Mouse (Mus musculus): ENCODE data around the gene Angptl4. TPM values are rescaled to one million over a fixed set of nuclear protein-coding genes. Genes with fewer than 3 reads are reported as not detected.
A peak's percentile ranks its signal among the peaks of the same experiment; 100 is the strongest.
"Not testable (repeated sequence)": the region's sequence is repeated elsewhere in the genome, so short reads cannot be mapped to it uniquely, and the experiment has no call there.

The Angptl4 gene
- total RNA-seq, 2 experiments from 2014 or later: 0.84 TPM; not detected in 1

DNA sequence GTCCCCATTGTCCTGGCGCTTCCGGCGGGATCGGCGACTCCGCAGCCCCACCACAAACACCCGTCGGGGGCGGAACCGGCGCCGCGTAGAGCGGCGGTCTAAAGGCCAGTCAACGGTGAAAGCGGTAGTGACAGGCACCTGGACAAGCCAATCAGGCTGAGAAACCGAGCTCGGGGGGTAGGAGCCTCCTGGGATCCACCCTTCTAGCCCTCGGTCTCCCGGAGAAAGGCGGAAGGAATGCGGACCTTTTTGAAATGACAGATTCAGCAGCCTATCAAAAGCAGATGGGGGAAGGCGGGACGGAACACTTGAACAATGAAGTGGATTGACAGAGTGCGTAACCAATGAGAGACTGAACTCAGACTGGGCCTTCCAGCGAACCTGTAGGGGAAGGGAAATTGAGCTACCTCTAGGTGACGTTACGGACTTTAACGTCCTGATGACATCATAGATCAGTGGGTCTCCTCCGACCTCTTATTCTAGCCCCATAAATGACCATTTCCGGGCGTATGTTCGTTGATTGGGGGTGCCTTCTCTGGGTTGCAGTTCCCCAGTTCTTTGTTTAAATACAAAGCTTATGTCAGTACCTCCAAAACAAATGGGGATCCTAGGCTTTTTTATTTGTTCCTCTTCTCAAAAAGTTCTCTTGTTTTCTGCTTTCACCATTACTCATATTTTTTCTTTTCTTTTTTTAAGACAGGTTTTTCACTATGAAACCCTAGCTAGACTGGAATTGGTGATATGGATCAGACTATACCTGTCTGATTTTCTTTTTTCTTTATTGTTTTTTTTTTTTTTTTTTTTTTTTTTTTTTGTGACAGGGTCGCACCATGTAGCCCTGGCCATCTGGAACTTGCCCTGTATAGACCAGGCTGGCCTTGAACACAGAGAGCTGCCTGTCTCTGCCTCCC, 21.1 kb downstream of the Angptl4 start, which contains the start of gene Rab11b:
Gene Rab11b (minus strand): TSS at position 276 of the 911 bp plus-strand sequence.
- ATAC-seq (replicated peaks; ENCODE audit: low FRiP score, poor library complexity, severe bottlenecking): peak; percentile 93

DNA sequence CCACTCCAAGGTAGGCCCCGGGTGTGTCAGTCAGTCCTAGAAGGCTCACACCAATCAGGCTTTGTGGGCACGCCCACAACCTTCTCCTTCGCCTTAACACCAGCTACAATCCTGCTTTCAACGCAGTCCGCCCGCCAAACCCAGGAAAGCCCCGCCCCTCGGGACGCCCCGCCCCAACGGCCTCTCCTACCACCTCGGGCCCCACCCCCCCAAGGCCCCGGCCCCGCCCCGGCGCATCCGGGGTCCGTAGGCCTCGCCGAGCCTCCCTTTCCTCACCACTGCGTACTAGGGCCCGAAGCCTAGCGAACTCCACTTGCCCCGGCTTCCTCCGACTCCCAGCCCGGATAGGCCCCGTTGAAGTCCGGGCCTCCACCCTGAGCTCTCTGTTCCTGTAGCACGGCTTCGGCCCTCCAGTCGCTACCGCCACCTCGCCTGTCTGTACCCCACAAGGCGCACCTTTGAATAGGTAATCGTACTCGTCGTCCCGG, 21.8 kb downstream of the Angptl4 start:
- ATAC-seq (replicated peaks; ENCODE audit: low FRiP score, poor library complexity, severe bottlenecking): peak; percentile 77

DNA sequence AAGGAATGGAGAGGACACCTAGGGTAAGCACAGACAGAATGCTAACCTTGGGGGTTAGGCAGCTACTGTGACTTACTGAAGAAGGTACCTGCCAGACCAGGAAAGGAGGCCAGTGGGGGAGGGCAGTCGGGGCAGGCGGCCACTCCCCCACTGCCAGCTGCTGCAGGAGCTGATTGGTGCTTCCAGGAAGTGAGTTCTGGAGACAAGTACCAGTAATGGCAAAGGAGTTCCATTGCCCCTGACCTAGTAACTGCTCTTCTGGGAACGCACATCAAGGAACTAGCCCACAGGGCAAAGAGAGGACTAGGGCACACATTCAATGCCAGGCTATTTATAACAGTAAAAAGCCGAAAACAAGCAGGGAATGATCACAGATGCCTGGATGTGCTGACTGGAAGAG, 24.4 kb downstream of the Angptl4 start:
- no peak for ATAC-seq (replicated peaks; ENCODE audit: low FRiP score, poor library complexity, severe bottlenecking)

- no peak for ATAC-seq (replicated peaks; ENCODE audit: low FRiP score, poor library complexity, severe bottlenecking)
Measured at GRCm38 (mm10) chr17:33756108-33756790, 25.4 kb downstream of the Angptl4 start.

DNA sequence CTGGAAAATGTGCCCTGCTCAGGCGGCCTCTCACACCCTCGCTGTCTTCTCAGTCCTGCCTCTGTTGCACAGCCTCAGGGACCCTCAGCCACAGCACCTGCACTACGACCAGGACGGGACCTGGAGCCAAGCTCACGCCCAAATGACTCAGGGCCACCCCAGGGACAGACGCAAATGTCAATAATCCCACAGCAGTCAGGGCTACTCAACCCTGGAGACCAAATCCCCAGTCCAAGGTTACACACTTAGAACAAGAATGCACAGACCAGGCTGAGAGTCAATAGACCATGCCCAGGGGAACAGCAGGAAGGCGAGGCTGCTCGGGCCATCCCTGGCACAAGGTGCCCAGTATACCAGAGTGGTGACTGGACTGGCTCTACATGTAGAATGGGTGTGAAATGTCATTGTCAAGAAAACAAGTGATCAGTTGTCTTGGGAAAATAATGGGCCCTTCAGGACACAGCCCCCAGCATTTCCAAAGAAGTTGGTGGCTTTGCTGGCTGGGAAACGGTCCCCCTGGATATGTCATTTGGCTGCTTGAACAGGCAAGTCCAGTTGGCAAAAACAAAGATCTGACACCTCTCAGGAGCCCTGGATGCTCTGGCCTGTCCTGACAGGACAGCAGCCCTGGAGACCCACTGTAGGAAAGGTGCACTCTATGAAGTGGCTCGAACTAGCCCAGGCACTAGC, 26.1 kb downstream of the Angptl4 start:
- ATAC-seq (replicated peaks; ENCODE audit: low FRiP score, poor library complexity, severe bottlenecking): no peak

GRCm38 (mm10) chr17:33754656-33755055, 27.0 kb downstream of the Angptl4 start:
- no peak for ATAC-seq (replicated peaks; ENCODE audit: low FRiP score, poor library complexity, severe bottlenecking)

- no peak for ATAC-seq (replicated peaks; ENCODE audit: low FRiP score, poor library complexity, severe bottlenecking)
Measured at GRCm38 (mm10) chr17:33752297-33752696, 29.3 kb downstream of the Angptl4 start.

GRCm38 (mm10) chr17:33751181-33751580, 30.4 kb downstream of the Angptl4 start:
- ATAC-seq (replicated peaks; ENCODE audit: low FRiP score, poor library complexity, severe bottlenecking): no peak

- no peak for ATAC-seq (replicated peaks; ENCODE audit: low FRiP score, poor library complexity, severe bottlenecking)
Measured at GRCm38 (mm10) chr17:33749451-33749850, 32.2 kb downstream of the Angptl4 start.

GRCm38 (mm10) chr17:33746011-33746410, 35.6 kb downstream of the Angptl4 start:
- peak; percentile 51; the same call in 1 of the 2 replicates for ATAC-seq (replicated peaks; ENCODE audit: low FRiP score, poor library complexity, severe bottlenecking)

GRCm38 (mm10) chr17:33744686-33745384, 36.8 kb downstream of the Angptl4 start:
- no peak for ATAC-seq (replicated peaks; ENCODE audit: low FRiP score, poor library complexity, severe bottlenecking)

DNA sequence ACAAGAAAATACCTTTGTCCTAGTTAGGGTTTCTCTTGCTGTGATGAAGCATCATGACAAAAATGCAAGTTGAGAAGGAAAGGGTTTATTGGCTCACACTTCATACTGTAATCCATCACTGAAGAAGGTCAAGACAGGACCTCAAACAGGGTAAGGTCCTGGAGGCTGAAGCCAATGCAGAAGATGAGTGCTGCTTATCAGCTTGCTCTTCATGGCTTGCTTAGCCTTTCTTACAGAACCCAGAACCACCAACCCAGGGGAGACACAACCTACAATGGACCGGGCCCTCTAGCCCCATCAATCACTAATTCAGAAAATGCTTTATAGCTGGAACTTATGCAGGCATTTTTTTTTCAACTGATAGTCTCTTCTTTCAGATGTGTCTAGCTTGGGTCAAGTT, 39.2 kb downstream of the Angptl4 start:
- no peak for ATAC-seq (replicated peaks; ENCODE audit: low FRiP score, poor library complexity, severe bottlenecking)

GRCm38 (mm10) chr17:33733526-33733925, 48.1 kb downstream of the Angptl4 start:
- ATAC-seq (replicated peaks; ENCODE audit: low FRiP score, poor library complexity, severe bottlenecking): not testable (repeated sequence)

DNA sequence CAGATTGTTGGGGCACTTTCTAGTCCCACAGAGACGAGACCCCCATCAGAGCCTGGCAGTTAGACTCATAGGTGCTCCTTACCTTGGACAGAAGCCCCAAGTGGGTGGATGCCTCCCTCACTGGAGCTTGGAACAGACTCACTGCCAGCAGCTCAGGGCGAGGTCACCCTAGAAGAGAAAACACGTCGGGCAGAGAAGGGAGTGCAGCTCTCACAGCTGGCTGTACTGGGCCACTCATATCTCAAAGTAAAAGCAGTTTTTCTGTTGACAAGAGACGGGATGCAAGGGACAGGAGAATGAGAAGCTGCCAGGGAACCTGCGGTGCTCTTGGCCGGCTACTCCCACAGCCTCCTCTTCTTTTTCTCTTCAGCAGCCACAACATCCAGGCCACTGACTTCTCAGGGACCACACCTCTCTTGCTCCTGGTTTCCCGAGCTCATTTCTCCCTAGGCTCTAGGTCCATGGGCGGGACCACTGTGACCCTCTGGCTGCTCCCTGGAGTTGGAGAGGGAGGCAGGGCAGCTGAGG, 49.0 kb downstream of the Angptl4 start:
- ATAC-seq (replicated peaks; ENCODE audit: low FRiP score, poor library complexity, severe bottlenecking): not testable (repeated sequence)

DNA sequence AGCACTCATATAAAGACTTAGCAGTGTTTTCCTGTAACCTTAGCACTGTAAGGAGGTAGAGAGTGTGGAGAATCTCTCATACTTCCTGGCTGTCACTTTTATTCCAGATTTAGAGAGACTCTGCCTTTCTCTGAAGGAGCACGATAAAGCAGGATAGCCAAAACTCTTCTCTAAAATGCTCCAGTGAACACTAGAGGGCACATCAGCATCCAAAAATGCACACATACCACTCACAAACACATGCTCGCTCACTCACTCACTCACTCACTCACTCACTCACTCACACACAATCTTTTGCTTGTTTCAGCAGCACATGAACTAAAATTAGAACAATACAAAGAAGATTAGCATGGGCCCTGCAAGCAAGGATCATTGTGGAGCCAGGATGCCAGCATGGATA, 52.4 kb downstream of the Angptl4 start:
- ATAC-seq (replicated peaks; ENCODE audit: low FRiP score, poor library complexity, severe bottlenecking): 0 out of 2 replicates have a peak, but pooled peaks have one; percentile 63

DNA sequence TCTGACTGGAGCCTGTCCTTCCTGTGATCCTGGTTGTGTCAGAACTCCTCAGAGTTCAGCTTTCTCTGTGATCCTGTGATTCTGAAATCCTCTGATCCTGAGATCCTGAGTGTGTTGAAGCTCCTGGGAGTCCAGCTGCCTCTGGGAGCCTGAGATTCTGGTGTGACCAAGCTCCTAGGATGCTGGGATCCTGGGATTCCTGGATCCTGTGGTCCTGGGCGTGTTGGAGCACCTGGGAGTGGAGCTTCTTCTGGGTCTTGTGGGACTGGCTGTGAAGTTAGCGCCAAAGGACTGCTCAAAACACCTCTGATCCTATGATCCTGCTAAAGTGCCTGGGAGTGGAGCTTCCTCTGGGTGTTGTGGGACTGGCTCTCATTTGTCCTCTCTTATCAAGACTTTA, 53.2 kb downstream of the Angptl4 start:
- no peak for ATAC-seq (replicated peaks; ENCODE audit: low FRiP score, poor library complexity, severe bottlenecking)
